Mouse (Mus musculus) cerebellum, adult 9-10 months (tissue): ENCODE measurements around the gene Ppp2r1b.

ENCODE experiments used
- DNase-seq: peaks from one replicate; pipeline ENCODE4 v3.0.0; 2022

Ppp2r1b gene

DNA sequence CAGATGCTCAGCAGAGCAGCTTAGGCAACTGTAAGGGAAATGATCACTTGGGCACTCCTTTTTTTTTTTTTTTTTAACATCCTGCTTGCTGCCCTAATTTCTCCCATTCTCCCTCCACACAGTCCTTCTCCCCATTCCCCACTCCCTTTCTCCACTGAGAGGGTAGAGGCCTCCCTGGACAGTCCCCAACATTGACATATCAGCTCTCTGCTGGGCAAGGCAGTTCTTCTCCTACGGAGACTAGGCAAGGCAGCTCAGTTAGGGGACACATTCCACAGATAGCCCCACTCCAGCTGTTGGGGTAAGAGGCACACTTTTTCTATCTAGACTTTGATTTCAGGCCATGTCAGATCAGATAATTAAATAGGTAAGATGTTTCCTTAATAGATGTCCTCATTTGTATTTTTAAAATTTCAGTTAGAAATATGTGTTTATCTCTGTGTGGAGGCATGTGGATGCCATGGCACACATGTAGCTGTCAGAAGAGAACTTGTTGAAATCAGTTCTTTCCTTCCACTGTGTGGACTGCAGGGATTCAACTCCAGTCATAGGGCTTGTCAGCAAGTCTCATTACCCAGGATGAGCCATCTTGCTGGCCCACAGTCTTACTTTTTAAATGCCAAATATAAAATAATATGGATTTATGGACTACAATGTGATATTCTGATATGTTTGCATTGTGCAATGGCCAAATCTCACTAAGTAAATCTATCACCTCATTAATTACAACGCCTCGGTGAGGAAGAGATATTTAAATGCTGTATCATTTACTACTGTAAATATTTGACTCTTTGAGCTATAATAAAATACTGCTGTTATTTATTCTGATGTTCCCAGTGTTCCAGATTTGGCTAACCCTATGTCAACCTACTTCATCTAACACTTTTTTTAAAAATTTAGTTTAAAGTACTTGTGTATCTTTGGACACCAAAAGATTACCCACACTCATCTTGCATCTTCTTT, 76.1 kb downstream of the Ppp2r1b start:
- DNase-seq = no peak

DNA sequence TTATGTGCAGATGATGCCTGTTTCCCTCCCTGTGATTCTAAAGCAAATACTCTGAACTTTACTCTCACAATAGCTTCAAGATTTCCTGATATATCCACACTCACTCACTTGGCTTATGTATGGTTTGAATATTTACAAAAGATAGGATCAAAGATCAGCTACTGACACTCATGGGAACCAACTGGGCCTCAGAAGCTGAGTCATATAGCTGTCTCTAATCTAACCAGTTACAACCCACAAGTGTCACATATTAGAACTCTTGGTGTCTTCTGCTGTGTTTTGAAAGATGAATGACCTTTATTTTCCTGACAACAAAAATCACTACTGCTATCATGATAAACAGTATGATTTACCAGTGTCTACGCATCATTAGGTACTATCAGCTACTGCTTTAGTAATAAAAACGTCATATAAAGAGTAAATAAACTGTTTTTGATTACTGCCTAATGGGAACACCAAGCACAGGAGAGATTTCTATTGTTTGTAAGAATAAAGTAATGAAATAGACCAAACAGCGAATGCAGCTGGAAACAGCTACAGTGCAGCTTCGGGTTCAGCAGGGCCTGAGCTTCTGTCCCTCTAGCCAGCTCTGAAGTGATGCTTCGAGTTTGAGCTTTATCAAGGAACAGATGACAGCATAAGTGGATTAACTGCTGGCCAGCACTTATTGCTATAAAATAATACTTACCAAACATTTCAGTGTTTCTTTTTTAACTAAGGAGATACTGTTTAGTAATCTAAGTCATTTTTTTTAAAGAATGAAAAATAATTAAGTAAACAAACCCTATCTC, 77.5 kb downstream of the Ppp2r1b start:
- DNase-seq = no peak

DNA sequence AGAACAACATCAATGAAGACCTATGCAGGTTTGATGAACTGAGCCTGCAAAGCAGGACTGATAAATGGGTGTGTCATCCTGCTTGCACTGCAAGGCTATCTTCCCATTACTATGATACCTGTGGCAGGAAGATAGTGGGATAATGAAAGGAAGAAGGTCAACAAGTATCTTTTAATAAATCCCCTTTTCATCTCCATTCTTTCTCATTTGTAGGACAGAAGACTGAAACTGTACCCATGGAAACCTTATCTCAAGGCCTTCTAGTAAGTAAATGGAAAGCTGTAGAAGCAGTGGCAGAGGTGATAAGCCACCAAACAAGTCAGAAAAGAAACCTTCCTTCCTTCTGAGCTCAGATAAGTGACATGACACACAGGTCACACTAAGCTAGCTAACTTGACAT, 79.4 kb downstream of the Ppp2r1b start:
- no peak for DNase-seq

DNA sequence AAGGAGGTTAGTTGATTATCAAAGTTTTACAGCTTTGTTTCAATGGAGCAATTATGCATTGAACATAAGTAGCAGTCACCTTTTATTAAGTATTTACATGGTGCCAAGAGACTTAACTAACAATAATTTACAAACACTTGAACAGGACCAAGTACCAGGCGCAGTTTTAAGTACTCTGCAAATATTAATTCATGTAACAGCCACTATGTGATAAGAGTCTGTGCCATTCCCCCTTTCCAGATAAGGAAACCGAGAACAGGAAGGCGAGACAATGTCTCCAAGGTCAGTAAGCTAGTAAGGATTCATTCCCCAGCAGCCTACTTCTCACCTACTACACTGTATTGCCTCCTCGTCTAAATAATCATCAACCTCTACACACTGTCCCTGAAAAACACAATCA, 80.7 kb downstream of the Ppp2r1b start:
- DNase-seq = no peak

DNA sequence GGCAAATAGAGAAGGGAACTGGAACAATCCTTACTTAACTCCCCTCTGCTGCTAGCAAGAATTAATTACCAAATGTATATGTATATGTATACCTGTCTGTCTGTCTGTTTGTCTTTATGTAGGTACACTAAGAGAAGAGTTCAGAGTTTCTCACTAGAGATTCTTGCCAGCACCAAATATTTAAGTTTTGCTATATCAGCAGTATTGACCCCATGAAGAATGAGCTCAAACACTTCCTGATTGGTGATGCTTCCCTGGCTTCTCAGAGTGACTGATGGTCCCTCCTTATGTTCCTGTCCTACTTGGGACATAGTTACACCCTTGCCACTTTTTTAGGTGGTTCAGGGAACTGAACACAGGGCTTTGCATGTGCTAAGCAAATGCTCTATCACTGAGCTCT, 84.9 kb downstream of the Ppp2r1b start:
- no peak for DNase-seq

DNA sequence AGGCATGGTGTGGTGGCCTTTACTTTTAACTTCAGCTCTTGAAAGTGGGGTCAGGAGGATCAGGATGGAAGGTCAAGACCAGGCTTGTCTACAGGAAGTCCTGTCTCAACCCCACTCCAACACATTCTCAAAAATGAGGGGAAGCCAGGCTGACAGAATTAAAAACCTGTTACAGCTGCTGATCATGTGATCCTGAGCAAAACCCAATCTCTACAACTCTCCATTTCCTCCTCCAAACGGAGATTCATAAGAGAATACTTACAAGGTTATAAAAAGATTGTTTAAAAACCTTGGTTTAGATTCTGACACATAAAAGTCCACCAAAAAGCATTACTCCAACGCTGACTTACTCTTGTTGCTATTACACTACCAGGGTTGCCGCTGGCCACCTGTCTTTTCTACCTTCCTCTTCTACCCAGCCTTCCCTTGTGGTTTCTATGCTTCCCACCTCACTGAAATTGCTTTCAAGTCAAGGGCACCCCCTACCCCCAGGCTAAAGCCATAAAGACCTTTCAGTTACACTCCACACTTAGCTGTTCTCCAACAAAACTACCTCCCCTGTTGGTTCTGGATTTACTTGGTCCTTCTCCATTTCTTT, 96.8 kb downstream of the Ppp2r1b start:
- no peak for DNase-seq

DNA sequence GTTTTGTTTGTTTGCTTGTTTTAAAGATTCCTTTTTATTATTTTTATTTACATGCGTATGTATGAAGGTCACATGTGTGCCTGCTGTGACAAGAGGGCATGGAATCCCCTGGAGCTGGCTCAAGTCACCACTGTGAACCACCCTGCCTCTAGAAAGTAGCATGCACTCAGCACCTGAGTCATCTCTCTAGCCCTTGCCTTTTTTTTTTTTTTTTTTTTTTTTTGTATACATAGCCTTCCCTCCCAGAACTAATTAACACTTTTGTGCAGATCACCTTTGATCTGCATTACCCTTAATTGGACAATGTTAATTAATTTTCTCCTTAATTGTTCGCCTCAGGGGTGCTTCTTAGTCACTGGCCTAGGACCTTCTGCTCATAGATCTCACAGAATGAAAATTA, 97.6 kb downstream of the Ppp2r1b start:
- DNase-seq = no peak
